Mouse (Mus musculus) spleen, postnatal 36 days (tissue): ENCODE data around the gene Gjb5.

Source experiments
- DNase-seq, 2 experiments: peaks; one replicate each; pipeline ENCODE4 v3.0.0; 2022; ENCODE audit warnings: low spot score in 2 of 2, mixed read lengths in 1 of 2

Gene Gjb5

GRCm38 (mm10) chr4:127358018-127358417 is at the start of gene Gjb5:
Gene Gjb5 (minus strand): TSS chr4:127358181.
- DNase-seq: no peak

GRCm38 (mm10) chr4:127402614-127403013 is 44.6 kb upstream of the Gjb5 start:
- DNase-seq: no peak

- DNase-seq: no peak
Measured at GRCm38 (mm10) chr4:127402166-127402565, 44.2 kb upstream of the Gjb5 start.

- no peak for DNase-seq
Measured at GRCm38 (mm10) chr4:127400165-127401145, 42.5 kb upstream of the Gjb5 start.

DNA sequence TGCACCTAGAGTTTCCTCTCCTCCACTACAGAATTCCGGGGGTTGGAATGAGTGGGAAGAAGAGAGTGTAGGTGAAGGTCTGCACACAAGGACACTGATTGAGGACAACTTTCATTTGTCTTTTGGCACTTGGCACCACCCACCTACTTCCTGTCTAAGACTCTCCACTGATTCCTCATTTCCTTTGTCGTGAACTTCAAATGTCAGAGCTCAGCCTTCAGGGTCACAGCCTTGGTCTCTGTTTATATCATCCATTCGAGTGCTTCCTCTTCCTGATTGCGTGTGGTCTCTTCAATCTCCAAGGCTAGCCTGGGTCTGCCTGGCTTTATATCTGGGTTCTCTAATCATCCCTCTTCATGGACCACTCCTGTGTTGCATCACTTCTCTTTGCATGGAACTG is 37.6 kb upstream of the Gjb5 start:
- no peak for DNase-seq

DNA sequence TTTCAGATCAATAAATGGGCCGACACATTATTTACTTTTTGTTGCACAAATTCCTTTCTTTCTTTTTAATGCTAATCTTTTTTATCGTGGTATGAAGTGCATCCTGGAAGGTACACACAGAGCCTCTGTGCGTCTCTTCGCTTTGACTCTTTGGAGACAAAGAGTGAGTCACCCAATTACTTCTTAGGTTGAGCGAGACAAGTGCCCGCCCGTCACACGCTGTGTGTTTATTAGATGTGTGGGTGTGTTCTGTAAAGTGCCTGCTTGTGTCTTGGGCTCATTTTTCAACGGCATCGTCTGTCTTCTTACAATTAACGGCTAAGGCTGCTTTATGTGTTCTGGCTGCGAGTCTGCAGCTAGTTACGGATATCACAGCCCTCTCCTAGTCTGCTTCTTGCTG is 31.7 kb upstream of the Gjb5 start:
- no peak for DNase-seq

DNA sequence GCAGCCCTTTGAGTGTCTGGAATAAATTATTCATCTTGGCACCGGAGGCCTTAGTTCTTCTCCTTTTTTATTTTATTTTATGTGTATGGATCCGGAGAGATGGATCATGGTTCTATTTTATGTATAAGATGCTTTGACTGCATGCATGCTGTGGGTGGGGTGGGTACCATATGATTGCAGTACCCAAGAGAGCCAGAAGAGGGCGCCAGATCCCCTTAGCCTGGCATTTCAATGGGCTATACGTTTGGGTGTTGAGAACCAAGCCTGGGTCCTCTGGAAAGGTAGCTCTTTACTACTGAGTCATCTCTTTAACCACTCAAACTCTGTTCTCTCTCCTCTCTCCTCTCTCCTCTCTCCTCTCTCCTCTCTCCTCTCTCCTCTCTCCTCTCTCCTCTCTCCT is 19.4 kb upstream of the Gjb5 start:
- DNase-seq: no peak

GRCm38 (mm10) chr4:127375541-127376177 is 17.7 kb upstream of the Gjb5 start:
- no peak for DNase-seq

DNA sequence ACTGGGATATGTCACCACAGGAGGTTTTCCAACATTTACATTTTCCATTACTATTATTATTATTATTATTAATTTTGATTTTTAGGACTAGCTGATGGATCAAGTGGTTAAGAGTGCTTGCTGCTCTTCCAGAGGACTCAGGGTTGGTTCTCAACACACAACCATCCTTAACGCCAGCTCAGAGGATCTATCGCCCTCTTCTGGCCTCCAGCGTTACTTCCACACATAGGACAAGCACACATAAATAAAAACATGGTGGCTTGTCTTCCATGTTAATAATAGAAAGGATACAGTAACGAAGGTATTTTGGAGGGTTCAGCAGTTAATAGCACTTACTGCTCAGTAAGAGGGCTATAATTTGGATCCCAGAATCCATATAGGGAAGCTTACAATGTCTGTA is 16.7 kb upstream of the Gjb5 start:
- no peak for DNase-seq

DNA sequence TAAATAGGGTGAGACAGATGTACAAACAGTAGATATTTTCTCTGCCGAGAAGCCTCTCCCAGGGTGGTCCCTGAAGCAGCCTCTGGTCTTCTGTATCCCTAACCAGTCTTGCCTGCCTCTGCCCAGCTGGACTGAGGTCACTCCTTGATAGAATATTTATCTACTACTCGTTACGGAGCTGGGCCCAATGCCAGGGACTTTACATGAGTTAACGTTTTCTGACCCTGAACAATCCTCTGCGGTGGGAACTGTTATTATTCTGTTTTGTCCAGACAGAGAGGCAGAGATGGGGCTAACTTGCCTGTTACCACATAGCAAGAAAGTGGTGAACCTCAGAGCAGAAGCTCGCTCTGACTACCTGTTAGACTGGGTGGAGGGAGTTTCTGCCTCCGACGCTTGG is 15.5 kb upstream of the Gjb5 start:
- DNase-seq: no peak

GRCm38 (mm10) chr4:127371546-127371945 is 13.6 kb upstream of the Gjb5 start:
- DNase-seq: no peak

GRCm38 (mm10) chr4:127370447-127370846 is 12.5 kb upstream of the Gjb5 start:
- DNase-seq: no peak

DNA sequence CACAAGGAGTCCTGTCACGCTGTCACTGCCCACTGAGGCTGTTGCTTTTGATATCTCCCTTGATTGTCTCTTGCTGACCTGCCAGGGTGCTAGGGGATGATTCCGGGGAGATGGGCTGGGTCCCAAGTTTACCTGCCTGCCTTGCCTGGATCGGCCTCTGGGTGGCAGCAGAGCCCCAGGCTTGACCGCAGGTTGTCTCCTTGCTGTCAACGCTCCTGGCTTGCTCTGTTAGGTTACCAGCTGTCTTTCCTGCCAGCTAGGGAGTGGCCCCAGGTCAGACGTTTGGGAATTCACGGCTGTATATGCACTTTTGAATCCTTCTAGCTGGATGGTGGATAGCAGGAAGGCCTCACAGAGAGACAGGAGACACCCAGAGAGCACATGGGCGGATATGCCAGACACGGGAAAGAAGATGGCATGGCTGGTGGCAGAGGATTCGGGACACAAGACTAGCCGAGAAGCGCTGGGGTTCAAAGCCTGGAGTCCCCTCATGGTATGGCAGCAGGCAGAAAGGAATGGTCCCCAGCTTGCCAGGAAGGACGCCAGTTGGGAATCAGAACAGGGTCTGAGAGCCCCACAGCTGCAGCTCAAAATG is 10.5 kb upstream of the Gjb5 start:
- DNase-seq: no peak

- DNase-seq: no peak
Measured at GRCm38 (mm10) chr4:127365834-127366233, 7.9 kb upstream of the Gjb5 start.

DNA sequence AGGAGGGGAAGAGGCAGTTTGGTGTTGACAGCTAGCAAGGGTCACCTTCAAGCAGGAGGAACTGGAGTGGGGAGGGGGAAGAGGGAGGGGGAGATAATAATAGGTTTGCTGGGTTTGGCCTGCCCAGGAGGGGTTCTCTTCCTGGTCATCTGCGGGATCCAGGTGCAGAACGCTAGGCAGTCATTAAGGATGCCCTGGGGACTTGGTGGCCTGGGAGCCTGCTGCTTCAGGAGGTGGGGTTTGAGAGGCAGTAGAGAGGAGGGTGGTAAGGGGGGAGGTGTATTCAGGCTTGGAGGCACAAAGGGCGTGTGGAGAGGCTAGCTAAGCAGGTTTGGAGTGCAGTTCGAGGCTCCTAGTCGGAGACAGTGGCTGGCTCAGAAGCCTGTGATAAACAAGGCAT is 7.5 kb upstream of the Gjb5 start:
- DNase-seq: no peak

DNA sequence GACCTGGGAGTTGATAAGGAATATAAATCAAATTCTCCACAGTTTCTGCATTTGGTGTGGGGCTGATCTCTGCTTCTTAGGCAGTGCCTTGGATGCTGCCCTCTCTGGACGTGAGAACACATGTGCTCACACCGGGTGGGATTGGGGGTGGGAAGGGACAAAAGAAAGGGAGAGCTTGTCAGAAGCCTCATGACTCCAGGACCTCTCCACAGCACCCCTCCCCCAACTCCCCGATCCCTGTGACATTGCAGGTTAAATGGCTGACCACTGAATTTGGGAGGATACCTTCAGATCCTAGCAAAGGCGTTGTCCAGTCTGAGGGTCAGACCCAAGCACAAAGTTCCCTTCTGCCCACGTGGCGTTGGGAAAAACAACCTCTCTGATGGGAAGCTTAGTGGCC is 6.5 kb upstream of the Gjb5 start:
- no peak for DNase-seq

GRCm38 (mm10) chr4:127363331-127363730 is 5.3 kb upstream of the Gjb5 start:
- DNase-seq: no peak

GRCm38 (mm10) chr4:127362520-127362919 is 4.5 kb upstream of the Gjb5 start:
- no peak for DNase-seq

DNA sequence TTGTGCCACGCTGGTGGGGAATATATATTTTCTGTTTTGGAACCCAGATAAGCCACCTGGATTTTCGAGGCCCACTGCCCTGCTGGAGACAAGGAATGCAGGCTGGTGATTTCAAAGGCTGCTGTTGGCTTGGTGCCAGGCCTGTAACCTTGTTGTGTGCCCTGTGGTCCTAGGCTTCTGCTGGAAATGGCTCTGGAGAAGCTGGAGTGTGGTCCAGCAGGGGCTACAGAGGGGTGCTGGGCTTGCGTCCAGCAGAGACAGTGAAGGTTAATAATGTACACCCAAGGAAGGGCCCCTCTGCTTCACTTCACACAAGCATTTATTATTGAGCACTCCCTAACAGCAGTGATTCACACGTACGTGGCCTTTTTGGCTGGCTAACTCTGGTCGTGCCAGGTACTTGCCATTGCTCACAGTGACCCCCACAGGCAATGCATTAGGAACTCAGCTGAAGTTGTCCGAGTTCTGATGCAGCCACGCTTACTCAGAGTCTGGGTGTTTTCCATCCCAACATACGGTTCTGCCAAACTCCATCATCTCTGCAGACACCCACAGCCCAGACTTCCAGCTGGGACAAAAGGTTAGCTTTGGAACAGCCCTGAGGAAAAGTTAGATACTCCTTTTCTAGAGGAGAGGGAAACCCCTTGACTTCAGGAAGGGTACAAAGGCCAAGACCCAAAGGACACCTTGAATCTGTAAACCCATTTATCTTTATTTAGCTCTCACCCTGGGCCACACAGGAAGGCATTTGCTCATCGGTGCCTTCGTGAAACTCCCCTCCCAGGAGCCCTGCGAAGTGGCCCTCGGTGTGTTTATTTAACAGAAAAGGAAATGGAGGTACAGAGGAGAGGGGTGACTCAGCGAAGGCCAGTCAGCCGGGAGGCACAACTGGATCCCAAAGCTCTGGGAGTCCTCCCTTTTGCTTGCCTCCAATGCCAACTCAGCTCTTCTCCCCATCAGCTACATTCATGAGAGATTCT is 3.2 kb downstream of the Gjb5 start:
- DNase-seq: no peak

DNA sequence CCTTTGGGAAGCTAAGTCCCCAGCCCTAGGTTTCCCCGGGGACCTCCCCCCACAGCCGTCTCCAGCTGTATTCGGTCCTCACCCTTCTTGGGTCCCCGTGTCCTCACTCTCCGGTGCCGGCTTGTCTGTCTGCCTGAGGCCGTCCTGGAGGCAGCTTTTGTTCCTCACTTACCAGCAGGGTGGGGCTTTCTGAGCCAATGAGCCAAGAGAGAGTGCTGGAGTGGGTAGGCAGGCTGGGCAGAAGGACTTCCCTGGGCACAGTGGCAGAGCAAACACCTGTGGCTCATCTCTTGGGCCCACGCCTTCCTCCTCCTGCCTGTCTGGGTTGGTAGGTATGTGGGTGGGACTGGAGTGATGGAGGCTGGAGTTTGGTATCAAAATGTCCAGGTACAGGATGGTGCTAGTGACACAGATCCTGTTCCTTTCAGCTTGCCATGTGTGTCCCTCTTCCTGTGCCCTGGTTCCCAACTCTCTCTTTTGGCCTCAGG is 4.0 kb downstream of the Gjb5 start, which contains the start of gene Gjb4:
Gjb4 (minus strand) TSS at position 131 of the 488 bp plus-strand sequence.
- DNase-seq: no peak

- DNase-seq: no peak
Measured at GRCm38 (mm10) chr4:127352594-127352993, 5.4 kb downstream of the Gjb5 start.
